Mouse (Mus musculus) liver, adult 2 months (tissue): ENCODE data around the gene Olfr191. TPM values are rescaled to one million over a fixed set of nuclear protein-coding genes. Genes with fewer than 3 reads are reported as not detected.
"Not testable (repeated sequence)": the region's sequence is repeated elsewhere in the genome, so short reads cannot be mapped to it uniquely, and the experiment has no call there.

Experiments used
- DNase-seq: peaks from one replicate; pipeline ENCODE4 v3.0.0-alpha.2; 2011; ENCODE audit warnings: low read depth, low spot score; ENCODE audit errors: extremely low read depth
- H3K27ac ChIP-seq: fragments of 200-500 bp; replicated peaks from 2 replicates; pipeline ENCODE4 v1.5.1; 2012; ENCODE audit warnings: low read depth, mild to moderate bottlenecking, control low read depth, inconsistent platforms, low read length; ENCODE audit not compliant: insufficient read depth
- H3K27me3 ChIP-seq: fragments of 200-500 bp; 2 replicates; pipeline ENCODE4 v1.6.1; 2012; ENCODE audit warnings: mild to moderate bottlenecking, moderate library complexity, low read length, inconsistent platforms; ENCODE audit not compliant: control insufficient read depth, insufficient read depth
- H3K36me3 ChIP-seq: fragments of 200-500 bp; 2 replicates; pipeline ENCODE4 v1.6.1; 2012; ENCODE audit warnings: low read length, inconsistent platforms; ENCODE audit not compliant: control insufficient read depth, insufficient read depth
- H3K4me1 ChIP-seq: fragments of 200-500 bp; 2 replicates; pipeline ENCODE4 v1.6.1; 2011; ENCODE audit warnings: low read length; ENCODE audit not compliant: control insufficient read depth, insufficient read depth
- H3K4me3 ChIP-seq: fragments of 200-500 bp; 2 replicates; pipeline ENCODE4 v1.5.1; 2011; ENCODE audit warnings: low read depth, mild to moderate bottlenecking, control low read depth, low read length, moderate library complexity; ENCODE audit not compliant: insufficient read depth
- H3K79me2 ChIP-seq: fragments of 200-500 bp; 2 replicates; pipeline ENCODE4 v1.6.1; 2012; ENCODE audit warnings: inconsistent platforms, mild to moderate bottlenecking, low read length, moderate library complexity; ENCODE audit not compliant: control insufficient read depth, insufficient read depth
- H3K9ac ChIP-seq: fragments of 200-500 bp; 2 replicates; pipeline ENCODE4 v1.6.1; 2012; ENCODE audit warnings: low read depth, mild to moderate bottlenecking, control low read depth, inconsistent platforms, low read length
- CTCF ChIP-seq: fragments of 200-500 bp; IDR thresholded peaks from 2 replicates; pipeline ENCODE4 v1.5.1; 2011; ENCODE audit warnings: low read depth, low read length, control low read depth
- POLR2A ChIP-seq: fragments of 200-500 bp; IDR thresholded peaks from 2 replicates; pipeline ENCODE4 v1.6.1; 2011; ENCODE audit warnings: low read length, control low read depth; ENCODE audit not compliant: insufficient read depth; ENCODE audit errors: extremely low read depth
- WGBS: fragments of 180-500 bp; shearing (Covaris S2); methylation state at CpG from one replicate; pipeline ENCODE4 v1.1.7; 2018; 5-methylcytosine and 5-hydroxymethylcytosine counted together
- polyA plus RNA-seq: library from polyadenylated mRNA; depleted of rRNA; stranded (reverse); fragments of >200 nt; gene quantifications from 2 replicates; pipeline ENCODE4 v1.2.3, GENCODE M21; 2012
- total RNA-seq: library from RNA; depleted of rRNA; stranded (reverse); fragments of >200 nt; gene quantifications from 2 replicates; pipeline ENCODE4 v1.2.3, GENCODE M21; 2014

Olfr191 gene
- total and polyA plus RNA-seq, 2 experiments: not detected

- Histone ChIP-seq H3K27me3 (no peaks in the 10 kb centered on the region), H3K36me3 (no peaks in the 10 kb centered on the region), H3K9ac (no peak within 1 kb of the TSS), H3K4me1 (no peaks in the 10 kb centered on the region), H3K27ac (no peak within 1 kb of the TSS), H3K79me2 (no peaks in the 10 kb centered on the region), H3K4me3 (no peak within 1 kb of the TSS)
- 80% methylated on average over 5 of the region's 5 CpGs for WGBS
- no peak for TF ChIP-seq POLR2A
- TF ChIP-seq CTCF: no peak
- no peak for DNase-seq
These were observed 11.7 kb downstream of the Olfr191 start, which contains the start of gene Olfr190 for GRCm38 (mm10) chr16:59077905-59078304. TSS of gene Olfr190 (minus strand) at chr16:59078005.

- Histone ChIP-seq H3K9ac (no peak overlapping the region), H3K27ac (no peak overlapping the region), H3K79me2 (no peaks in the 10 kb centered on the region), H3K4me3 (no peak overlapping the region), H3K27me3 (no peaks in the 10 kb centered on the region), H3K4me1 (no peaks in the 10 kb centered on the region), H3K36me3 (no peaks in the 10 kb centered on the region)
- no peak for DNase-seq
- 76% methylated on average over 1 of the region's 1 CpGs for WGBS
- TF ChIP-seq POLR2A: no peak
These were observed 16.1 kb downstream of the Olfr191 start for GRCm38 (mm10) chr16:59073520-59073919.

- TF ChIP-seq CTCF (no peak), POLR2A (no peak)
- H3K36me3 ChIP-seq: no peaks in the 10 kb centered on the region
- H3K9ac ChIP-seq: no peak overlapping the region
- H3K4me1 ChIP-seq: no peaks in the 10 kb centered on the region
- no peaks in the 10 kb centered on the region for H3K79me2 ChIP-seq
- no peak for DNase-seq
- no peak overlapping the region for H3K4me3 ChIP-seq
- no peaks in the 10 kb centered on the region for H3K27me3 ChIP-seq
- no peak overlapping the region for H3K27ac ChIP-seq
These were observed 17.9 kb downstream of the Olfr191 start for GRCm38 (mm10) chr16:59071755-59072154.

GRCm38 (mm10) chr16:59062411-59062810 lies 27.2 kb downstream of the Olfr191 start:
- WGBS: 61% methylated on average over 3 of the region's 3 CpGs
- not testable (repeated sequence) for H3K36me3 ChIP-seq

GRCm38 (mm10) chr16:59049286-59049685 lies 40.3 kb downstream of the Olfr191 start:
- 72% methylated on average over 2 of the region's 2 CpGs for WGBS
- H3K27ac ChIP-seq, H3K4me3 ChIP-seq, H3K27me3 ChIP-seq, H3K36me3 ChIP-seq, H3K4me1 ChIP-seq, H3K9ac ChIP-seq, H3K79me2 ChIP-seq: not testable (repeated sequence)
- peak; percentile 8 for DNase-seq

More at GRCm38 (mm10) chr16:59062411-59062810, 27.2 kb downstream of the Olfr191 start:
- not testable (repeated sequence) for H3K4me1 ChIP-seq, DNase-seq, H3K79me2 ChIP-seq, H3K9ac ChIP-seq, H3K4me3 ChIP-seq, H3K27ac ChIP-seq, H3K27me3 ChIP-seq

- Histone ChIP-seq H3K27ac (no peak overlapping the region), H3K36me3 (no peaks in the 10 kb centered on the region), H3K4me3 (no peak overlapping the region), H3K79me2 (no peaks in the 10 kb centered on the region), H3K9ac (no peak overlapping the region), H3K27me3 (no peaks in the 10 kb centered on the region), H3K4me1 (no peaks in the 10 kb centered on the region)
- no peak for TF ChIP-seq CTCF
- no peak for TF ChIP-seq POLR2A
- 55% methylated on average over 1 of the region's 1 CpGs for WGBS
- DNase-seq: peak; percentile 14
These were observed 40.8 kb downstream of the Olfr191 start for GRCm38 (mm10) chr16:59048860-59049259.
